Mouse (Mus musculus) gastrocnemius, postnatal 25 days (tissue): Measurements from ENCODE around the gene Cby1. TPM values are rescaled to one million over a fixed set of nuclear protein-coding genes. Genes with fewer than 3 reads are reported as not detected.
"Not testable (repeated sequence)": the region's sequence is repeated elsewhere in the genome, so short reads cannot be mapped to it uniquely, and the experiment has no call there.

Source experiments
- DNase-seq: peaks from one replicate; pipeline ENCODE4 v3.0.0; 2022
- long read RNA-seq, 2 experiments: library from polyadenylated mRNA; stranded (forward); transcript quantifications; one replicate each; pipeline ENCODE4 v2.0.0; 2021
- total RNA-seq, 2 experiments: library from RNA; stranded (reverse); gene quantifications; 1 replicate in 1 of 2; 2 replicates in 1 of 2; pipeline ENCODE4 v1.2.3; 2021

The Cby1 gene
- total RNA-seq = 10 to 100 TPM; 14.3 to 15.8 TPM
- long read RNA-seq, experiment 1, transcript Cby1-201 (5 exons, 1,147 nt) = major isoform, 27 of 31 reads
- long read RNA-seq, experiment 1, partial matches to known transcripts = 0 of 31 reads
- long read RNA-seq, experiment 1, other reads (novel, unspliced or antisense) = 4 of 31 reads
- long read RNA-seq, experiment 2, transcript Cby1-201 (5 exons, 1,147 nt) = major isoform, 22 of 23 reads
- long read RNA-seq, experiment 2, partial matches to known transcripts = 0 of 23 reads
- long read RNA-seq, experiment 2, other reads (novel, unspliced or antisense) = 1 of 23 reads

DNA sequence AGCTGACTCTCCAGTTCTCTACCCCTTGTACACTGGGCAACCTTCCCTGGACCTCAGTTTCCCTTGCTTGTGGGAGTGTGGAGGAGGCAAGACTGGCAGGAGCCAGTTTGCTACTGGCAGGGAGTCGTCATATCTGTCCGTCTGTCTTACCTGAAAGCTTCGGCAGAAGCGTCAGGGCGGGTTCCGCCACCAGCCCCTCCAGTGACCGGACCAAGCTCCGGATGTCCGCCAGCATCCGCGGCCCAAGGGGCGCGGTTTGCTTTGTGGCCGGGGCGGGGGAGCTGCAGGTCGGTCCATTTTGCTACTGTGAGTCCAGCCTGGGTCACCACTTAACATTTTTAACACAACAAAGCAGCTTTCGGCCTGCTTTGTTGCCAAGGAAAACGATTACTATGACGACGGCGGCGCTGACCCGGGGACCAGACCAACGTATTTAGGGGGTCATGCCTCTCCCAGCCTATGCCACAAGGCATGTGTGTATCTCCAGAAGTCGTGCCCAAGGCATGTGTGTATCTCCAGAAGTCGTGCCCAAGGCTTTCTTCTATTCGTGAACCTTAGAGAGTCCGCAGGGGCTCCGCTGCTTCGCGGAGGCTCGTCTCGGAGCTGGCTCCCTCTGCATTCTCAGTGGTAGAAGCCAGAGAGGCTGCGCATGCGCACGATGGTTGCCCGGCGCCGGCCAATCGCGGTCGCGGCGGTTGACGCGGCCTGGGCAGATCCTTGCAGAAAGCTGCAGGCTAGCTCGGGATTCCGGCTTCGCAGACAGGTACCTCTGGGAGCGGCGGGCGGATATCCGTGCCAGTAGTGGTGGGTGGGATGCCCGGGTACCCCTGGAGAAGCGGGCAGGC, at the start of gene Cby1, which contains the start of gene Fam227a:
Gene Cby1, plus strand, starts transcription at position 669 of the 845 bp plus-strand sequence.
Gene Fam227a, minus strand, starts transcription at position 426 of the 845 bp plus-strand sequence.
- peak; percentile 91 for DNase-seq

DNA sequence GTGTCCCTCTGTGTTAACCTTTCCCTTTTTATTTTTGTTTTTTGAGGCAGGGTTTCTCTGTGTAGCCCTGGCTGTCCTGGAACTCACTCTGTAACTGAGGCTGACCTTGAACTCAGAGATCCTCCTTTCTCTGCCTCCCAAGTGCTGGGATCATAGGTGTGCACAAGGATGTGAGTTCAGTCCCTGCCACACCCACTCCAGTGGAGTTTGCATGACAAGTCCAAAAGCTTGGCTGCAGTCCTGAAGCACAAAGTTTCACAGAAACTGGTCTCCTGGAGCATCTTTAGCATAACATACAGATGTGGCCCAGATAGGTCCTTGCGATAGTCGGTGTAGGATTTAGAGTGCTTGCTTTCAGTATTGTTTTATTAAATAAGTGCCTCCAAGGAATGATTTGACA, 49.8 kb upstream of the Cby1 start:
- no peak for DNase-seq

DNA sequence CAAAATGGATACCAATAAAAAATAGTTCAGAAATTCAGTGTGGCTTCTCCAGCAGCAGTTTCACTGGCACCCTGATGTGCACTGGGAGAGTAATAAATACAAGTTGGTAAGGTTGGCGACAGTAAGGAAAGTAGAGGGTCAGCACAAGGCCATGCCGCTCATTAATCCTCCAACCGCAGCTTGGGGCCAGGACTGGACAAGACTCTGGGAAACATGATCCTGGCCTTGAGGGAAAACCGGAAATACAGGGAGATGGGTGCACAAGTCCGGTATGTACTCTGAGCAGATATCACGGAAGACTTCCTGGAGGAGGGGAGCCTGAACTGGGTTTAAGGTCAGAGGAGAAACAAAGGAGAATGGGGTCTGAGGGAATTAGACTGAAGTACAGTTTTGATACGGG, 43.5 kb upstream of the Cby1 start:
- no peak for DNase-seq

DNA sequence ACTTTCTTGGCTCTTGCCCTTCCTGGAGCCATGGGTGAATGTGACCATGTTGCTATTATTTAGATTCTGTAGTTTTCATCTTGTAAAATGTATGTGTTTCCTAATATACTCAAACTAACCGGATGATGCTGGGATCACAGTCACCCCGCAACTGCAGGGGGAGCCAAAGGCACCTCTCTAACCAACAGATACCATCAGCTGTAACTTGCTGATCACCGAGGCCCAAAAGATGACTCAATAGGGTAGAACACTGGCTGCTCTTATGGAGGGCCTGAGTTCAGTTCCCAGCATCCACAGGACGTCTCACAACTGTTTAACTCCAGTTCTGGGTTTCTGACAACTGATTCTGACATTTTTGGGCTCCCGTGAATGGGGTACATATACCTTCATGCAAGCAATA, 42.3 kb upstream of the Cby1 start:
- no peak for DNase-seq

DNA sequence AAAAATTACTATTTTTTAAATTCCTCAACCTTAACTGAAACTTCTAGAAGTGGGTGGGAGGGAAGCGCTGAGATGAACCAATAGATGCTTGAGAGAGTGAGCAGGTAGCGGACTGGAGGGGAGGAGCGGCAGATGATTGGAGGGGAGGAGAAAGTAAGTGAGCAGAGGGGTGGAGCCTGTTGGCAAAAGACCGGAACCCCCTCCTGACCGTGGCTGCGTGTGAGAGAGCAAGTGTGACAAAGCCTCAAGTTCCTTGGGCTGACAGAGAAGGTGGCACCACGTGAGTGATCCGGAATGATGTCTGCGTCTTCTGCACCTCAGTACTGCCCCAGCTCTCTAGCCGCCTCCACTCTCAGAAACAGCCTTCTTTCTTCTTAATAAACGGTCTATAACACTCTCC, 41.9 kb upstream of the Cby1 start:
- no peak for DNase-seq

DNA sequence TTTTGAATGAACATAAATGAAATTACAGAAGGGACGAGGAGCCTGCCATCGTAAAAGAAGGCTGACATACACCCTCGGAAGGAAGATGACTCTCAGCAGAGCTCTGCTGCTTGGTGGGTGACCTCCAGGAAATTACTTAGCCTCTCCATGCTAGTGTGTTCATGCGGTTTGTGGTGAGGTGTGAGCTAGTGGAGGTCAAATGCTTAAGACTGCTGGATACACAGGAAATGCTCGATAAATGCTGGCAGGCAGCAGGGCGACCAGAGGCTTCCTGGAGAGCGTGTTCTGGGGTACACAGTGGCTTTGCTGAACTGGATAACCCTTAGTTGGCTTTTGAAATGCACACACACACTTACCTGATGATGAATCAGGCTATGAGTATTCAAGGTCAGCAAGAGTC, 40.5 kb upstream of the Cby1 start:
- DNase-seq = no peak

DNA sequence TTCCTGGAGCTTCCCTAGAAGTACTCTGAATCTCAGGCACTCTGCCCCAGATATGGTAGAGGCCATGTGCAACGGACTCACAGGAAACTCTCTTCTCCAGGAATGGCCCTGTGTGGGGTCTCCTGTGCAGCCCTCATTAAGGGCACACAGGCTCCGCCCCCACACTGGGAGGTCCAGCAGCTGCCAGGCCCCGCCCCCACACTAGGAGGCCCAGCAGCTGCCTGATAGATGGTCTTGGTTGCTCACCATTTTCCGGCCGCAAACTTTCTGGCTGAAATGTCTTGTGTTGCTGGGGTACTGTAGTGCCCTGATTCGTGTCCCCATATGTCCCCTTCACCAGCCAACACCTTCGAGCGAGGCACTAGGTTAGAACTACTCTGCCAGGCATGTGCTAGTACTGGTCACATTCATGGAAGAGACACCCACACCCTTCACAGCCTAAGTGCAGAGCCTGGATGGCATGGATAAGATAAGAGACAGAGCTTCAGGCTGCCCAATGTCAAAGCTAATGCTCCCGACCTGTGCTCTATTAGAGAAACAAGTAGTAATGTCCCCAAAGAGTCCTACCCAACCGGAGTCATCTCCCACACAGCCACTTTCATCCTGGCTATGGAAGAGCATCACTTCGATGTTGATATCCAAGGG, 39.1 kb upstream of the Cby1 start:
- peak; percentile 3 for DNase-seq

DNA sequence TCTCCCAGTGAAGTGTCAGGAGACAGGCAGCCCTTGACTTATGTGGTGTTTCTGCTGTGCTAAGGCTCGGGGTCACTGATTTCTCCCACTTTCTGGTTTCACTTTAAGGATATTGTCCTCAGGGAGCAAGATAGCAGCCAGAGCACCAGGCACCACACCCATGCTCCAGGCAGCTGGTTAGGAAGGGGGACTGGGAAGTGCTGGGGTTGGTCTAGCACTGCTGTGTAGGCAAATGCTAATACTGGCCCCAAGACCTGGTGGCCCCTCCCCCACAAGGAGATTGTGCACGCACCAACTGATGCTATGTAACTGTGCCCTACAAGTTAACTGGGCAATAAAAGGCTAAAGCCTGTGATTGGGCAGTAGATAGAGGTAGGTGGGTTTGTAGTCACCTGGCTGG, 28.5 kb upstream of the Cby1 start:
- DNase-seq = no peak

DNA sequence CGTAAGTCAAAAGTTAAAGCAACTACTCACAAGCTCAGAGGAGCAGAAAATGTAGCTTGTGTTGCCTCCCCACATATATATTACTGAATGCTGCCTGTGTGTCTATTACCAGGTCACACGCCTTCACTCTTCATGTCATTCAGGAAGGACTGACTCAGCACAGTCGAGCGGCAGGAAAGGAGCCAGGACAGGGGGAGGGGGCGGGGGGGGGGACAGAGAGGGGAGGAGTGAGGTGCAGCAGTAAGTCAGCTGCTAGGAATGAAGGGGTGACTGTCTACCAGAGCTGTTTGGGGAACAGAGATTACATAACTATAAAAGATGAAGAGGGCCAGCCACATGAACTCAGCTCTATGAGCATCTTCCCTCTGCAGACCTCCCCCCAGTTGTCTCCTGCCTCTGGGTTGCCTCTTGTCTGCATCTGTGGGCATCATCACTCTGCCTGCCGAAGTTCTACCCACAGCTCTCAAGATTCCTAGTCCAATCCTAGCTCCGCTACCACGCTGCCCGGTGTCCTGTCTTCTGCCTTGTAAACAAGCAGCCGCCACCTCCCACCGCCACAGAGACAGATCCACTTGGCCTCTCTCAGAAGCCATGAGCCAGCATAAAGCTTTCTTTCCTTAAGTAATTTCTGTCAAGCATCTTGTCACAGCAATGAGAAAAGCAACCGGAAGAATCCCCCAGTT, 17.7 kb upstream of the Cby1 start:
- DNase-seq = no peak

DNA sequence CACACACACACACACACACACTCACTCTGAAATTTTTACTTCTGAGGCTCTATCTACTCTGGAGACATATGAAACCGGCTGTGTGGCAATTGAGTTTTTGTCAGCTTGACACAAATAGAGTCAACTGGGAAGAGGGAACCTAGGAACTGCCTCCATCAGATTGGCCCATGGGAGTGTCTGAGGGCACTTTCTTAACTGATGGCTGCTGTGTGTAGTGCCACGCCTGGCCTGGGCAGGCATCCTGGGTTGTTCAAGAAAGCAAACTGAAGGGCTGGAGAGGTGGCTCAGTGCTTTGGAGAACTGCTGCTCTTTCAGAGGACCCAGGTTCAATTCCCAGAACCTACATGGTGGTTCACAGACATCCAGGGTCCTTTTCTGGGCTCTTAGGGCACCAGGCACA, 13.5 kb upstream of the Cby1 start:
- no peak for DNase-seq

DNA sequence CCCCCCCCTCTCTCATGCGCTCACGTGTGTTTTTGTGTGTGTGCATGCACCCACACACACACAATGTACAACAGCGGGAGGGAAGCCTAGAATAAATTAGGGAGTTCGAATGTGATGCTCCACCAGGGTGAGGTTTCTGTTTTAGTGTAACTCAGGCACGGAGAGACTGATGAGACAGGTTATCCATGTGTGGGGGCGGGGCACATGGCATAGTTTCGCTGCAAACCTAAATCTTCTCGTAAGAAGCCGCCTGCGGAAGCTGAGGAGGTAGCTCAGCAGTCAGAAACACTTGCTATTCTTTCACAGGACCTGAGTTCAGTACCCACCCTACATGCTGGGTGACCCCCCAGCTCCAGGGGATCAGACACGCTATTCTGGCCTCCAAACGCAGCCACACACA, 10.9 kb upstream of the Cby1 start:
- DNase-seq = no peak

DNA sequence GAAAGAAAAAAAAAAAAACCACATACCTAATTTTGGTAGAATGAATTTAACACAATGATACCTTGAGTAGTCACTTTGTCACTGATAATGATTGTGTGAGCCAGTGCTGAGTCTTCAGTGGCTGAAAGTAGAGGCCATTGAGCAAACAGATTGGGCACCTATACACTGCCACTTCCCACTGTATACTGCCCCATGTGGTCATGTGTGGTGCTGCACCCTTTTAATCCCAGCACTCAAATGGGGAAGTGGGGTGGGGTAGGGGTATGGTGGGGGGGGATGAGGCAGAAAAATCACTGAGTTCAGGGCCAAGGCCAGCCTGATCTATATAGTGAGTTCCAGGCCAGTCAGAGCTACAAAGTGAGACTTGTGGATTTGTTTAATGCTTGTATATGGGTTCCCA, 8.4 kb upstream of the Cby1 start:
- no peak for DNase-seq

DNA sequence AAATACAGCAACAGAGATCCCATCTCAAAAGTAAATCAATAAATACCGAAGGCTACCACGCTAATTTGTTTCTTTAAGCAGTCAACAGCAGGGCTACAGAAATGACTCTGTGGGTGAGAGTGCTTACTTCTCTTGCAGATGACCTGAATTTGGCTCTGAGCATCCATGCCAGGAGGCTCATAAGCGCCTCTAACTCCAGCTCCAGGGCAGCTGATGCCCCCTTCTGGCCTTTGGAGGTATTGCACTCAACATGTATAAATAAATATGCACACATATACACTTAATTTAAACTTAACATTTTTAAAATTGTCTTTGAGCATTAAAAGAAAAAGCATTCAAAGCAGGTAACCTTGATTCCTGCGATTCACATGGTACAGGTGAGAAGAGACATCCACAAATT, 7.5 kb upstream of the Cby1 start:
- no peak for DNase-seq

DNA sequence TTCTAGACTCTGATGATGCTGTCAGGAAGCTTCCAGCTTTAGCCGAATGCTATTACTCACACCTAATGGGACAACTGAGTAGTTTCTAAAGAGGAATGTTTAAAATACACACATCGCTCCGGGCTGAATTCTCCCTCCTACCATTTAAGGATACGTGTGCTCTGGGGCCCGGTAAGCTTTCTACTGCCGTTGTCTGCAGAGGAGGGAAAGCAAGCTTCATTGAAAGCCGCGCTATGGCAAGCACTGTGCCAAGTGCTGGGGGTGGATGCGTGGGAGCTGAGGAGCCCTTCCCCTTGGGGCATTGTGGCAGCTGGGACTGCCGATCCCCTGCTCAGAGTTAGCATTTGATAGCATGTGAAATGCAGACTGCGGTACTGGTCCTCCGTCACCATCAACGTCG, 2.5 kb upstream of the Cby1 start:
- no peak for DNase-seq

DNA sequence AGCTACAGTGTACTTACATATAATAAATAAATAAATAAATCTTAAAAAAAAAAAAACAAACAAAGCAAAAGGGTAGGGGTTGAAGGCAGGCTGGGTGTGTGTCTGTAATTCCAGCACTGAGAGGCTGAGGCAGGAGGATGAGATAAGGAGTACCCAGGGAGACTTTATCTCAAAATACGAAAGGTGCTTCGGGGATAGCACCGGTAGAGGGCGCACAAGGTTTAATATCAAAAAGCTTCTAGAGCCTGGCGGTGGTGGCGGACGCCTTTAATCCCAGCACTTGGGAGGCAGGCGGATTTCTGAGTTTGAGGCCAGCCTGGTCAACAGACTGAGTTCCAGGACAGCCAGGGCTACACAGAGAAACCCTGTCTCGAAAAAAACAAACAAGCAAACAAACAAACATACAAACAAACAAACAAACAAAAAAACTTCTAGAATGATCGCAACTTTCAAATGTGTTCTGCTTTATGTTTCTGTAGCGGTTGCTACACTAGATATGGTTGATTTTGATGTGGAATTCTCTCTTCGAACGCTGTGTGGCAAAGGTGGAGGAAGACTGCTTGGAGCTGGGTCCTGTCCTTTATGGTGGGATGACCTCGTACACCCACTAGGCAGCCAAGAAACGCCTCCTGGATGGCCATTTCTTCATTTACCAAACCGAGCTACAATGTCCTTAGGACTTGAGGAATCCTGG, 1.0 kb upstream of the Cby1 start:
- DNase-seq = peak; percentile 61

DNA sequence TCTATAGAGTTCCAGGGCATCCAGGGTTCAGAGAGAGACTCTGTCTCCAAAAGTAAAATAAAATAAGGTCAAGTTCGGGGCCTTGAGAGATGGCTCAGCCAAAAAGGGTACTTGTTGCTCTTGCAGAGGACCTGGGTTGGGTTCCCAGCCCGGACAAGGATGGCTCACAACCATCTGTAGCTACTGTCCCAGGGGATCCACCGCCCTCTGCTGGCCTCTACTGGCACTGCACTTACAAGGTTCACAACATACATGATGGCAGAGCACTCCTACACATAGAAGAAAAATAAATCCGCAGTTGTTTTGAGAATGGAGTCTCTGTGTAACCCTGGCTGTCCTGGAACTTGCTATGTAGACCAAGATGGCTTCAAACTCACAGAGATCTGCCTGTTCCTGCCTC, 2.9 kb downstream of the Cby1 start:
- no peak for DNase-seq

DNA sequence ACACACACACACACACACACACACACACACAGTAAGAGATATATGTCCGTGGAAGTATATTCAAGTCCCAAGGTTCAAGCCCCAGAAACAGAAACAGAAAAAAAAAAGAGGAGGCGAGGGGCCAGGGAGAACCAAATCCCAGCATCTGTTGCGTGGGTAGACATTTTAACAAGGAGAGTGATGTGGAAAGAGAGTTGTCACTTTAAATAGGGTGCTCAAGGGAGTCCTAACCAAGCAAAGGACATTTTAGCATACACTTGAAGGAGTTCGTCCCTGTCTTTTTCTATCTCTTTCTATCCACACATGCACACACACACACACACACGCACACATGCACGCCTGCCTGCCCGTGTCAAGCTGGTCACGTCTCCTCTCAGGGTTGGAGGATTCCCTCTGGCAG, 5.7 kb downstream of the Cby1 start:
- DNase-seq = no peak

DNA sequence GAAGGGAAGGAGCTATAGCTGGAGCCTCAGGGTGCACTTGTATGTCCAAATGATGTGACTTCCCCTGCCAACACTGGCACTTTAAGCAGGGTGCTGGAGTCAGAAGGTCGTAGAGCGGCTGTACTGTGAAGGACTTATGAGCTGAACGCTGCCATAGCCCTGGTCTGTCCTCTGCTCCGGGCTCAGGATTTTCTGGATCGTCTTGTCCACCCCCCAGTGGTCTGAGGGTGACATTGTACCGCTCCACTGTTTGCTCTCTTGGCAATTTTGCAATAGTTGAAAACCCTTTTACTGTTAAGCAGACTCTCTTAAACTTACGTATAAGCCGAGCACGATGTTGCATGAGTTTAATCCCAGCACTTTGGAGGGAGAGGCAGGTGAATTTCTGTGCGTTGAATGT, 10.2 kb downstream of the Cby1 start:
- no peak for DNase-seq

DNA sequence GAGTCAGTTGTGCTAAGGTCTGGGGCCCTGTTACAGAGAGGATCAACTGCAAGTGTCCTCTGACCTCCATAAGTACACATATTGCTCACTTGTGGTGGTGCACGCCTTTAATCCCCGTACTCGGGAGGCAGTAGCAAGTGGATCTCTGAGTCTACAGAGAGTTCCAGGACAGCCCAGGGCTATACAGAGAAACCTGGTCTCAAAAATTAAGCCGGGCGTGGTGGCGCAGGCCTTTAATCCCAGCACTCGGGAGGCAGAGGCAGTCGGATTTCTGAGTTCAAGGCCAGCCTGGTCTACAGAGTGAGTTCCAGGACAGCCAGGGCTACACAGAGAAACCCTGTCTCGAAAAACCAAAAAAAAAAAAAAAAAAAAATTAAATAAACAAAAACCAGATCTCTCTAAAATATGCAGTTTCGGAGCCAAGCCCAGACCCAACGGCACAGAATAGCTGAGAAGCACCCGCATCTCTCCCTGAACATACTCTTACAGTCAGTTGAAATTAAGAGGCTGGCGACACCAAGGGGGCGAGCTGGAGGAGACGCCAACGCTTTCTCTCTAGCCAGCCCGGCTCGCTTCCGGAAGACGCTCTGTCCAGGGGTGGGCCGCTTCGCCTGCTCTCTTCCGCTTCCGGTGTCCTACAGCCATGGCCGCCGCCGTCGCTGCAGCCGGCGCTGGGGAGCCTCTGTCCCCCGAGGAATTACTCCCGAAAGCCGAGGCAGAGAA, 11.4 kb downstream of the Cby1 start, which contains the start of gene Tomm22:
Gene Tomm22, plus strand, starts transcription at position 613 of the 723 bp plus-strand sequence.
- DNase-seq = peak; percentile 90

DNA sequence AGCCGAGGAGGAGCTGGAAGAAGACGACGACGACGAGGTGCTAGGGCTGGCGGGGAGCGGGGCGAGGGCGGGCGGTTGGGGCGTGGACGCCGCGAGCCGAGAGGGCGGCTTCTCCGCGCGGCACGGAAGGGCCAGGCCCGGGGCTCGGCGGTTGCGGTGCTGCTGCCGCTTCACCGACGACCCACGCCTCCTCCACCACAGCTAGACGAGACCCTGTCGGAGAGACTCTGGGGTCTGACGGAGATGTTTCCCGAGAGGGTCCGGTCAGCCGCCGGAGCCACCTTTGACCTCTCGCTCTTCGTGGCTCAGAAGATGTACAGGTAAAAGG, 11.9 kb downstream of the Cby1 start:
- no peak for DNase-seq

DNA sequence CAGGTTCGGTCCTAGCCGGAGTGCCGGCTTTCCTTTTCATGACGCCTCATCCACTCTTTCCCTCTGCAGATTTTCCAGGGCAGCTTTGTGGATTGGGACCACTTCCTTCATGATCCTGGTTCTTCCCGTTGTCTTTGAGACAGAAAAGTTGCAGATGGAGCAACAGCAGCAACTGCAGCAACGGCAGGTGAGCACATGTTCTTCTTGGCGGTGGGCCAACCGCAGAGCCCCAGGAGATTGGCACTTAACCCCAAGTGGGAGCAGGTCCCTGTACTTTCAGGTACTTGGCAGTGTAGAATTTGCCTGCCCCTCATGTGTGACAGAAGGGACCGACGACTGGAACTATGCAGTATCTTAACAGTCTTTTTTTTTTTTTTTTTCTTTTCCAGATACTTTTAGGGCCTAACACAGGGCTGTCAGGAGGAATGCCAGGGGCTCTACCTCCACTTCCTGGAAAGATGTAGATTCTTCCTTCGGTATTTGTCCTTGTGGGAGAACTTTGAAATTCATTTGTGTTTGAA, 12.9 kb downstream of the Cby1 start:
- DNase-seq = not testable (repeated sequence)
